Mouse (Mus musculus): ENCODE measurements around the gene Zfp449.

GRCm38 (mm10) chrX:56340305-56340704 is 5.9 kb upstream of the Zfp449 start:
- TF ChIP-seq CTCF (IDR thresholded peaks at IDR 0.05; ENCODE audit: extremely low read depth, insufficient read length, insufficient replicate concordance, low read depth, low read length) (no peak), POLR2A (IDR thresholded peaks at IDR 0.05; ENCODE audit: low read depth, low read length) (no peak)

All from small intestine, adult 2 months (tissue).